Mouse (Mus musculus): ENCODE measurements around the gene B2m. TPM values are rescaled to one million over a fixed set of nuclear protein-coding genes. Genes with fewer than 3 reads are reported as not detected.

B2m gene
- total RNA-seq, 1 experiment from 2014 or later: 2,921 TPM

DNA sequence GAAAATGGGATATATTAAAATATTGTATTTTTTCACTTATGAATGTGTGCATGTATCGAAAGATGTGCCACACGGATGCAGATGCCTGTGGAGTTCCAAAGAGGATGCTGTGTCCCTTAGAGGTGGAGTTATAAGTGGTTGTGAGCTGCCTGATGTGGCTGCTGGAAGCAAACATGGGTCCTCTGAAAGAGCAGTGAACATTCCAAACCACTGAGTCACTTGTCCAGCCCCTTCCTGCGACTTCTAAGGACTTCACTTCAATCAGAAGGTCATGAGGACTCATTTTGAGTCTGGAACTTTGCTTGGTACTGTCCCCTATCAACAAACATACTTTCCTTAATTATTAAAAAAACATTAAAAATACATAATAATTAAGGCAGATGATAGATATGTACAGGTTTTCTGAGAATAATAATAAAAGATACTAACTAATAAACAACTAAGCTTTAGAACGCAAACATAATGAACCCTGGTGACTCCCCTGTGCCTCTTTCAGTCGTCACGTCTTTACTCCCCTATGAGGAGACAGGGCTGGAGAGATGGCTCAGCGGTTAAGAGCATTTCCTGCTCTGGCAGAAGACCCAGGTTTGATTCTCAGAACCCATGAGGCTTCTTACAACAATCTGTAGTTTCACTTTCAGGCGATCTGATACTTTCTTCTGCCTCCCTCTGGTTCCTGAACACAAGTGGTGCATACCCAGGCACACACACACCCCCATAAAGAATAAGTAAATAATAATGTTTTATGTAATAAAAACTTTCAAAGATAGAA is 32.8 kb downstream of the B2m start:
- 0 out of 2 replicates have a peak, but pooled peaks have one; percentile 33 for ATAC-seq (ENCODE audit: extremely low read depth, insufficient number of reproducible peaks, low FRiP score, poor library complexity, severe bottlenecking)

GRCm38 (mm10) chr2:122185086-122185485 is 37.6 kb downstream of the B2m start:
- no peak for ATAC-seq (ENCODE audit: extremely low read depth, insufficient number of reproducible peaks, low FRiP score, poor library complexity, severe bottlenecking)

DNA sequence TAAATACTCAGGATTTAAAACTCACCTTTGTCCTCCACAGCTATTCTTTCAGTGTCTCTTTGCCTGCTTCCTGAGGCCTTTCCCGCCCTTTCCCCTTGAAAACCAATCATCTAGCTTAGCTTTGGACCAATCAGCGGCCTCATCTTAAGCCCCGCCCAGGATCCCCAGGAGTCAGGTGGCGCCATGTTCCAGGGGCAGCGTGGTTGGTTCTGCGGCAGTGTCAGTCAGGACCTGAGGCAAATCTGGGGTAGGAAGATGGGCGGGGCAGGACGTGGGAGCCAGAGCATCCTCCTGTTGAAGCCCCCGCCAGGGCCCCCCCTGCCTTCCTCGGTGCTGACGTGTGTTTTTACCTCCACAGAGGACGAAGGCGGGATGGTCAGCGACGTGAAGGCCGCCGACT is 38.6 kb downstream of the B2m start, which contains the start of the genes Patl2 and Terb2:
TSS of gene Patl2 (minus strand) at position 84 of the 400 bp plus-strand sequence.
TSS of gene Terb2 (plus strand) at position 167 of the 400 bp plus-strand sequence.
- no peak for ATAC-seq (ENCODE audit: extremely low read depth, insufficient number of reproducible peaks, low FRiP score, poor library complexity, severe bottlenecking)

GRCm38 (mm10) chr2:122186751-122187150 is 39.3 kb downstream of the B2m start:
- ATAC-seq (ENCODE audit: extremely low read depth, insufficient number of reproducible peaks, low FRiP score, poor library complexity, severe bottlenecking): no peak

GRCm38 (mm10) chr2:122191849-122192248 is 44.4 kb downstream of the B2m start:
- no peak for ATAC-seq (ENCODE audit: extremely low read depth, insufficient number of reproducible peaks, low FRiP score, poor library complexity, severe bottlenecking)

GRCm38 (mm10) chr2:122194509-122194929 is 47.0 kb downstream of the B2m start:
- no peak for ATAC-seq (ENCODE audit: extremely low read depth, insufficient number of reproducible peaks, low FRiP score, poor library complexity, severe bottlenecking)

DNA sequence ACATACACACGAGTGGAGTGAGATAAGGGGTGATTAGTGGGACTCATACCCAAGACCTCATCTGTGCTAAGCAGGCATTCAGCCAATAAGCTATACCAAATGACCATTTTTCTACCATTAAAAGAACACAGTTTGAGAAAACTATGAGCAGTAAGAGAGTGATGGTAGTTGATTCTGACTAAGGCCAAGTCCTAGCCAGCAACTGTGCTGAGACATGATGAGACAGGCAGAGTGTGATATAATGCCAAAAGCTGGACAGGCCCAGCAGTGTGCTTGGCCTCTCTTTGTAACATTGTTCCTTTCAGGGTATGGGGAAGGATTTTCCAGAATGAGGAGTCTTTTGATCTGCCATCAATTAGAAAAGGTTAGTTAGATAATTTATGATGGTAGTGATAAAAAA is 54.0 kb downstream of the B2m start:
- no peak for ATAC-seq (ENCODE audit: extremely low read depth, insufficient number of reproducible peaks, low FRiP score, poor library complexity, severe bottlenecking)

Other genes starting within 250 kb of the B2m start
- gene Ctdspl2, start 191.7 kb upstream of the B2m start, total RNA-seq (2017): 60.2 and 69.8 TPM in 2 replicates
- gene Mageb3, start 191.6 kb upstream of the B2m start, total RNA-seq (2017): 0.25 TPM in 1 of 2 replicates, not detected in the other
- gene Eif3j1, start 119.1 kb upstream of the B2m start, total RNA-seq (2017): 22.3 and 23.2 TPM in 2 replicates
- 26.4 and 30.3 TPM in 2 replicates for gene Spg11, start 29.3 kb upstream of the B2m start, total RNA-seq (2017)
- not detected in 2 replicates for gene Trim69, start 13.0 kb downstream of the B2m start, total RNA-seq (2017)
- gene Patl2, start 38.5 kb downstream of the B2m start, total RNA-seq (2017): not detected in 2 replicates
- gene Terb2, start 38.6 kb downstream of the B2m start, total RNA-seq (2017): not detected in 2 replicates
- gene Sord, start 87.1 kb downstream of the B2m start, total RNA-seq (2017): 12.6 and 15.3 TPM in 2 replicates
- gene Duox2, start 150.8 kb downstream of the B2m start, total RNA-seq (2017): not detected in 2 replicates
- 0.47 TPM in 1 of 2 replicates, not detected in the other for gene Duoxa2, start 151.2 kb downstream of the B2m start, total RNA-seq (2017)
- not detected in 2 replicates for gene Duoxa1, start 166.0 kb downstream of the B2m start, total RNA-seq (2017)
- gene Duox1, start 168.0 kb downstream of the B2m start, total RNA-seq (2017): not detected in 2 replicates
- 1.6 and 4.5 TPM in 2 replicates for gene Shf, start 221.5 kb downstream of the B2m start, total RNA-seq (2017)

Data from neutrophil, adult 5-6 weeks (primary cell).